Mouse (Mus musculus) lung, embryonic 14.5 days (tissue): ENCODE results near the gene Fbxl7. TPM values are rescaled to one million over a fixed set of nuclear protein-coding genes. Genes with fewer than 3 reads are reported as not detected.

Source experiments
- ATAC-seq: fragments of 200-750 bp; cut with Nextera tagmentation; 2 replicates; pipeline ENCODE4 v1.8.0; 2017; ENCODE audit warnings: mild to moderate bottlenecking, moderate TSS enrichment, moderate library complexity; ENCODE audit not compliant: insufficient read depth
- DNase-seq: peaks from one replicate; pipeline ENCODE4 v3.0.0-alpha.2; 2015
- H3K27ac ChIP-seq: fragments of 300-500 bp; sonication (generic); 2 replicates; pipeline ENCODE4 v1.5.1; 2014; ENCODE audit warnings: low read depth, mild to moderate bottlenecking, moderate library complexity
- H3K27me3 ChIP-seq: fragments of 300-500 bp; sonication (generic); 2 replicates; pipeline ENCODE4 v1.6.1; 2014; ENCODE audit warnings: low read length, control low read depth; ENCODE audit not compliant: insufficient read depth
- H3K36me3 ChIP-seq: fragments of 300-500 bp; sonication (generic); 2 replicates; pipeline ENCODE4 v1.6.1; 2014; ENCODE audit warnings: control low read depth; ENCODE audit not compliant: insufficient read depth
- H3K4me1 ChIP-seq: fragments of 300-500 bp; sonication (generic); 2 replicates; pipeline ENCODE4 v1.6.1; 2014; ENCODE audit warnings: antibody characterized with exemption, control low read depth; ENCODE audit not compliant: insufficient read depth
- H3K4me2 ChIP-seq: fragments of 300-500 bp; sonication (generic); 2 replicates; pipeline ENCODE4 v1.6.1; 2014; ENCODE audit warnings: mild to moderate bottlenecking
- H3K4me3 ChIP-seq: fragments of 300-500 bp; sonication (generic); 2 replicates; pipeline ENCODE4 v1.5.1; 2014; ENCODE audit warnings: low read depth, low read length
- H3K9ac ChIP-seq: fragments of 300-500 bp; sonication (generic); 2 replicates; pipeline ENCODE4 v1.6.1; 2014
- H3K9me3 ChIP-seq: fragments of 300-500 bp; sonication (generic); 2 replicates; pipeline ENCODE4 v1.6.1; 2016; ENCODE audit warnings: low read depth, low read length, control low read depth
- CTCF ChIP-seq: IDR thresholded peaks from 2 replicates; pipeline ENCODE4 v1.5.1; 2016; ENCODE audit warnings: antibody characterized with exemption, low read depth
- WGBS: fragments of 180-500 bp; shearing (Covaris S2); extraction: QIAGEN DNeasy Blood & Tissue Kit; methylation state at CpG from one replicate; pipeline ENCODE4 v1.1.7; 2014; 5-methylcytosine and 5-hydroxymethylcytosine counted together
- polyA plus RNA-seq: library from polyadenylated mRNA; unstranded; fragments of >200 nt; fragmentation: Nextera tagmentation; extraction: Ambion mirVana; gene quantifications from 2 replicates; pipeline ENCODE4 v1.2.1, GENCODE M21; 2014

Gene Fbxl7
- polyA plus RNA-seq, 1 experiment from 2014 or later, result 23.5 TPM

DNA sequence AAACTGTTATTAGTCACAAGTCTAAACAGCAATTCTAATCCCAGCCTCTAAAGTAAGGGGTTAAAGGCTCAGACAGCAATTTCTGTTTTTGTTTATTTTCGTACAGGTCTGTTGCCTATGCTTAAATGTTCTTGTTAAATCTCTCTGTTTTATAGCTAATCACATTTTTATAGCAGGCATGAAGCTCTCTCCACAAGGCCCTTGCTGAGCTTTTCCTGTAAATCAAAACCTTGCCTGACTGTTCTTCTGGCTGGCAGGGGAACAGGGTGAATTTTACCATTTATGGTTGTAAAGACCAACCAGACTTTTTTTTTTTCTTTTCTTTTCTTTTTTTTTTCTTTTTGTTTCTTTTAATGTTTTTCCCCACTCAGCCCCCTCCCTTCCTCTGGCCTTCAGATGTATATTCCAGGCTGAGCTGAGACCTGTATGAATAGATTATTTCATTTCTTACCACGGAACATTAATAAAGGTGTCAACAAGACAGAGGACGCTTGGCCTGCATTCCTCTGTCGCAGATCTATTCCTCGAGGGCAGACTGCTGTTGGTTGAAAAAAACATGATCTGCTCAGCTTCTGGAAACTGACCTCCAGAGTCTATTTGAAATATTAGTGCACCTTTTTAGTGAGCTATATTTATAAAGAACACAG is 176.9 kb downstream of the Fbxl7 start:
- WGBS, result 35% methylated on average over 5 of the region's 5 CpGs

DNA sequence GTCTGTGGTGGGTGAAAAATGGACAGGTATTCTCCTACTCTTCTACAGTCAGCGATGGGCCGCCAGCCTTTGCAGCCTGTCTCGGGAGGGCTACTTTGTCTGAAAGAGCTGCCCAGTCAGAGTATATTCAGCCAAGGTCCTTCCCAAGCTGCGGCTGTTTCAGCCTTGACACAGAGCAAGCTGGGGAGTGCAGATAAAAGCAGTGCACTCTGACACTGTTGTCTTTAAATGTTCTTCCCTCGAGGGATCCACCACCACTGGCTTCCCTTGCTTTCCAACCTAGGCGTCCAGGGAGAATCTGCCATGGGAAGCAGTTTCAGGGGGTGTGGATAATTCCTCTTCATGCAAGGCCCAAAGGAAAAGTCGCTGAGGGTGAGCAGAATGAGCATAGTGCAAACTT is 177.4 kb downstream of the Fbxl7 start:
- WGBS, result 38% methylated on average over 7 of the region's 7 CpGs
- ATAC-seq (no peak; the same call in 1 of the 2 replicates), DNase-seq (no peak)
- H3K9me3 ChIP-seq, result no peaks in the 10 kb centered on the region
- no peak overlapping the region for H3K4me3 ChIP-seq
- H3K36me3 ChIP-seq, result no peaks in the 10 kb centered on the region
- no peak for TF ChIP-seq CTCF
- H3K4me1 ChIP-seq, result no peaks in the 10 kb centered on the region
- no peak overlapping the region for H3K4me2 ChIP-seq
- no peaks in the 10 kb centered on the region for H3K27me3 ChIP-seq
- H3K27ac ChIP-seq, result peak overlapping the region; percentile 14; the same call in 1 of the 2 replicates
- no peak overlapping the region for H3K9ac ChIP-seq

More for the DNA sequence above, 176.9 kb downstream of the Fbxl7 start:
- TF ChIP-seq CTCF, result no peak
- Histone ChIP-seq H3K36me3 (no peaks in the 10 kb centered on the region), H3K9ac (no peak overlapping the region), H3K27me3 (no peaks in the 10 kb centered on the region), H3K27ac (no peak overlapping the region; the same call in 1 of the 2 replicates), H3K4me3 (no peak overlapping the region), H3K4me2 (no peak overlapping the region), H3K4me1 (no peaks in the 10 kb centered on the region), H3K9me3 (no peaks in the 10 kb centered on the region)
- peak; percentile 31 for DNase-seq
- no peak for ATAC-seq

DNA sequence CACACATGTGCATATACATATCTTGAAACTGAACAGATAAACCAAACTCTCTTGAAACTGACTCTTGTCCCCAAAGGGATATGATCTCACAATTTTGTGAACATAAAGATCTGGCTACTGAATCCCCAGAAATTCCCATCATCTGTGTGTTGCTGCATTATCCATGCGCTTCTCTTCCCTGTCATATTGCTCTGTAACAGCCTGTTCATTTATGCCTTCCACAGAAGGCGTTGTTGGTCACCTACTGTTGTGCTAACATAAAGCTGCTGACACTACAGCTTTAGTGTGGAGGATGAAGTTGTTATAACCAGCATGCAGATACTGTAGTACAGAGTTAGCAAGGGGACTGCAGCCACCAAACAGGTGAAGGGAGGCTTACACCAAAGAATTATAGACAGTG is 179.2 kb downstream of the Fbxl7 start:
- H3K36me3 ChIP-seq, result no peaks in the 10 kb centered on the region
- no peaks in the 10 kb centered on the region for H3K27me3 ChIP-seq
- WGBS, result 89% methylated on average over 2 of the region's 2 CpGs
- no peaks in the 10 kb centered on the region for H3K9me3 ChIP-seq
- no peak overlapping the region for H3K4me3 ChIP-seq
- no peak for TF ChIP-seq CTCF
- H3K4me1 ChIP-seq, result no peaks in the 10 kb centered on the region
- ATAC-seq (no peak), DNase-seq (no peak)
- no peak overlapping the region for H3K9ac ChIP-seq
- no peak overlapping the region for H3K4me2 ChIP-seq
- no peak overlapping the region for H3K27ac ChIP-seq

DNA sequence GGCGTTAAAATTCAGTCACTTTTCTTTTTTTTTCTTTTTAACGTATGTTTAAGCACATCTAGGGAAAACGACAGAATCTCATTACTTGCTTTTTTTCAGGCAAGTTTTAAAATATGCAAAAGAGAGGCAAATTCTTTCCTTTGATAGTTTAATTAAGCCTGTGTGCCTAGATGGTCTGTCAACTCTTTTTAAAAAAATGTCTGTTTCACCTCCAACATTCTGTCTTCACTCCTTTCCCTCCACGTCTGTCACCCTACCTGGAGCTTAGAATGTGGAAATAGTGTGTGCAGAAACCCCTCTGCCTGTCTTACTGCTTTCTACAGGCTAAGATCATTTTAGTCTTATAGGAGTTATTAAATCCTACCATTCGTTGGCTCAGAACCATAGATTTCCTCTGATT is 179.7 kb downstream of the Fbxl7 start:
- H3K4me1 ChIP-seq, result no peaks in the 10 kb centered on the region
- H3K9me3 ChIP-seq, result no peaks in the 10 kb centered on the region
- H3K4me3 ChIP-seq, result no peak overlapping the region
- no peak overlapping the region for H3K9ac ChIP-seq
- no peaks in the 10 kb centered on the region for H3K36me3 ChIP-seq
- H3K4me2 ChIP-seq, result no peak overlapping the region
- no peaks in the 10 kb centered on the region for H3K27me3 ChIP-seq
- H3K27ac ChIP-seq, result no peak overlapping the region
- 61% methylated on average over 5 of the region's 5 CpGs for WGBS
- ATAC-seq, result no peak
- TF ChIP-seq CTCF, result no peak
- no peak for DNase-seq

DNA sequence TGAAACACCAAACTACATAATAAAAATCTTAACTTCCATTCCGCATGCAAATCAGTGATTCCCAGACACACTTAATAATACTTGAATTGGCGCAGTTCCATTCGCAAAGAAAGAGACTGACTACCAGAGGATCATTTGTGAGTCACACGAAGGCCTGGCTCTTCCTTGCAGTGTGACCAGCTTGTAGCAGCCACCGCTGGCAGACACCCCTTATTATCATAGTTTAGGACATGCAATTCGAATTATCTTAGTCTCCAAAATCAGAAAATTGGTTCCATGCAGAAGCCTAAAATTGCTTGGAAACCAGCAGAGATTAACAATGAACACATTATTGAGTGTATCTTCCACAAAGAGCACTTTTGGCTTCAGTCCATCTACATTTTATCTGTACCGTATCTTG is 183.1 kb downstream of the Fbxl7 start:
- H3K4me1 ChIP-seq, result no peaks in the 10 kb centered on the region
- ATAC-seq, result no peak
- no peak overlapping the region for H3K9ac ChIP-seq
- H3K4me3 ChIP-seq, result no peak overlapping the region
- H3K27ac ChIP-seq, result no peak overlapping the region
- H3K36me3 ChIP-seq, result no peaks in the 10 kb centered on the region
- no peaks in the 10 kb centered on the region for H3K27me3 ChIP-seq
- no peak for TF ChIP-seq CTCF
- H3K9me3 ChIP-seq, result no peaks in the 10 kb centered on the region
- WGBS, result 55% methylated on average over 7 of the region's 7 CpGs
- H3K4me2 ChIP-seq, result no peak overlapping the region
- peak; percentile 49 for DNase-seq

DNA sequence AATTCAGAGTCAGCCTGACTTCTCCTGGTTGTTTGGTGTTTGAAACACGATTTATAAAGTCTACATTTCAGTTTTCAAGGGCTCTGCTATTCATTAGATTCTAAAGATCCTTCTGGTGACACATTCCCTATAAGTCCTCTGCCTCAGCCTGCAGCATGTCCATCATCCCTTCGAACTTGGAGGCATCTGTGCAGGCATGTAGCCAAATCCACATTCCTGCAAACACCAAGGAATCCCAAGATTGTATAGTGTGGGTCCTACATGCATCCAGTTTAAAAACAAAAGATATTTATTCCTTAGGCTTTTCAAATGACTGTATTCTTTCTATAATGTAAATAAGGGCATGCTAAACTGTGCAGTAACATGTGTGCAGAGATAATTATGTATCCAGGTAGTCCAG is 190.4 kb downstream of the Fbxl7 start:
- no peaks in the 10 kb centered on the region for H3K9me3 ChIP-seq
- H3K27me3 ChIP-seq, result no peaks in the 10 kb centered on the region
- H3K27ac ChIP-seq, result no peak overlapping the region
- no peak overlapping the region for H3K4me3 ChIP-seq
- DNase-seq (peak; percentile 69), ATAC-seq (peak; percentile 36; the same call in 1 of the 2 replicates)
- H3K4me2 ChIP-seq, result no peak overlapping the region
- H3K4me1 ChIP-seq, result peaks cover 8% of the 10 kb centered on the region; the same call in 1 of the 2 replicates
- H3K36me3 ChIP-seq, result no peaks in the 10 kb centered on the region
- H3K9ac ChIP-seq, result no peak overlapping the region
- TF ChIP-seq CTCF, result no peak
- 25% methylated on average over 2 of the region's 2 CpGs for WGBS

DNA sequence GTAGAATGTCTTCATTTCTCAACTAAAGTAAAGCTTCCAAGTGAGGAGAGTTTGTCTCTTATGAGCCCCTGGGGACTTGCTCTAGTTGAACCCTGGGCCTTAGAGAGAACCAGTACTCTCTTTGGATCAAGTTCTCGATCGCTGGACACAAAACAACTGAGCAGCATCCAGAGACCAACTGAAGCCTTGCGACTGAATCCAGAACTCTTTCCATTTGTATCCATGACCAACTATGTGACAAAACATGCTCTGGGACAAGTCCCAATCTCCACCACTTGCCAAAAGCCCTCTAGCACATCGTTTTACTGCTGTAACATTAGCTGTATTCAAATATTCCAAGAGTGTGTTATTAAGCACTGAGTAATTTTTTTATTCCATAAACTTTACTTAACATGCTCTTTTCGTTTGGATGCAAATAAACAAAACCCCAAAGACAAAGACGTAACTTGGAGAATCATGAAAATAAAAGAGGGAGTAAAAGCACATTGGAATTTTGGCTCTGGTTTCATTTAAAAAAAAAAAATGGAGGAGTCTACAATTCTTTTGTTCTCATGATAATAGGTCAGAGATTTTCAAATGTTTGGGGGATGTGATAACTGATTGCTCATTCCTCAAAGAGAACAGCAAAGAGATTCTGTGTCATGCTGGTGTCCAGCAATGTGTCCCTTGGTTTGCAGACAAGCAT is 192.1 kb downstream of the Fbxl7 start:
- Histone ChIP-seq H3K4me2 (no peak overlapping the region), H3K27me3 (no peaks in the 10 kb centered on the region), H3K4me1 (peaks cover 8% of the 10 kb centered on the region; the same call in 1 of the 2 replicates), H3K9ac (no peak overlapping the region), H3K36me3 (no peaks in the 10 kb centered on the region), H3K4me3 (no peak overlapping the region), H3K9me3 (no peaks in the 10 kb centered on the region), H3K27ac (no peak overlapping the region)
- 71% methylated on average over 6 of the region's 6 CpGs for WGBS
- ATAC-seq, result no peak
- no peak for TF ChIP-seq CTCF
- peak; percentile 27 for DNase-seq
